Mouse (Mus musculus) layer of hippocampus, postnatal 14 days (tissue): ENCODE data around the gene Ptges2. TPM values are rescaled to one million over a fixed set of nuclear protein-coding genes. Genes with fewer than 3 reads are reported as not detected.

Experiments
- DNase-seq, 2 experiments: peaks; one replicate each; pipeline ENCODE4 v3.0.0; 2021 to 2022; ENCODE audit warnings: low spot score in 2 of 2, mixed read lengths in 1 of 2
- total RNA-seq, 2 experiments: library from RNA; stranded (reverse); gene quantifications; 2 replicates each; pipeline ENCODE4 v1.2.3; 2021

Ptges2 gene
- total RNA-seq, 2 experiments from 2014 or later = 36.6 to 40.3 TPM

- no peak for DNase-seq
These were observed 17.2 kb downstream of the Ptges2 start for GRCm38 (mm10) chr2:32412742-32413531.

GRCm38 (mm10) chr2:32413936-32414335 is 18.2 kb downstream of the Ptges2 start:
- DNase-seq = no peak

GRCm38 (mm10) chr2:32415801-32416200 is 20.1 kb downstream of the Ptges2 start:
- DNase-seq = no peak

- no peak for DNase-seq
These were observed 20.9 kb downstream of the Ptges2 start for GRCm38 (mm10) chr2:32416556-32416955.

GRCm38 (mm10) chr2:32417486-32417885 is 21.8 kb downstream of the Ptges2 start:
- DNase-seq = no peak

GRCm38 (mm10) chr2:32418430-32419151 is 22.9 kb downstream of the Ptges2 start:
- DNase-seq = no peak

- no peak for DNase-seq
These were observed 23.7 kb downstream of the Ptges2 start for GRCm38 (mm10) chr2:32419359-32419758.

- no peak for DNase-seq
These were observed 24.4 kb downstream of the Ptges2 start for GRCm38 (mm10) chr2:32420066-32420608.

GRCm38 (mm10) chr2:32420647-32421046 is 25.0 kb downstream of the Ptges2 start:
- no peak for DNase-seq

- DNase-seq = no peak
These were observed 26.2 kb downstream of the Ptges2 start for GRCm38 (mm10) chr2:32421851-32422251.

- peak in 1 of 2 experiments; percentile 37 for DNase-seq
These were observed 28.0 kb downstream of the Ptges2 start for GRCm38 (mm10) chr2:32423481-32424331.

- DNase-seq = no peak
These were observed 29.1 kb downstream of the Ptges2 start for GRCm38 (mm10) chr2:32424796-32425195.

- no peak for DNase-seq
These were observed 29.9 kb downstream of the Ptges2 start for GRCm38 (mm10) chr2:32425568-32425967.

GRCm38 (mm10) chr2:32426141-32426540 is 30.4 kb downstream of the Ptges2 start:
- no peak for DNase-seq

GRCm38 (mm10) chr2:32427720-32428119 is 32.0 kb downstream of the Ptges2 start:
- no peak for DNase-seq

- DNase-seq = peak in 1 of 2 experiments; percentile 66
These were observed 32.6 kb downstream of the Ptges2 start for GRCm38 (mm10) chr2:32428262-32428722.

- no peak for DNase-seq
These were observed 33.7 kb downstream of the Ptges2 start for GRCm38 (mm10) chr2:32429215-32429891.

- peak; percentile 80 to 91 for DNase-seq
These were observed 35.3 kb downstream of the Ptges2 start for GRCm38 (mm10) chr2:32430701-32431676.

GRCm38 (mm10) chr2:32436686-32437372 is 41.1 kb downstream of the Ptges2 start:
- DNase-seq = no peak
